Mouse (Mus musculus): ENCODE data around the gene Ess2. TPM values are rescaled to one million over a fixed set of nuclear protein-coding genes. Genes with fewer than 3 reads are reported as not detected.

Ess2 gene
- polyA plus RNA-seq, 1 experiment from 2014 or later, result 39.9 TPM

- WGBS, result 54% methylated on average over 9 of the region's 9 CpGs
- Histone ChIP-seq H3K27ac (no peak overlapping the region), H3K27me3 (ENCODE audit: insufficient read depth, poor library complexity, severe bottlenecking) (peaks cover 26% of the 10 kb centered on the region)
Observed at GRCm38 (mm10) chr16:17933594-17934444, 22.7 kb upstream of the Ess2 start.

DNA sequence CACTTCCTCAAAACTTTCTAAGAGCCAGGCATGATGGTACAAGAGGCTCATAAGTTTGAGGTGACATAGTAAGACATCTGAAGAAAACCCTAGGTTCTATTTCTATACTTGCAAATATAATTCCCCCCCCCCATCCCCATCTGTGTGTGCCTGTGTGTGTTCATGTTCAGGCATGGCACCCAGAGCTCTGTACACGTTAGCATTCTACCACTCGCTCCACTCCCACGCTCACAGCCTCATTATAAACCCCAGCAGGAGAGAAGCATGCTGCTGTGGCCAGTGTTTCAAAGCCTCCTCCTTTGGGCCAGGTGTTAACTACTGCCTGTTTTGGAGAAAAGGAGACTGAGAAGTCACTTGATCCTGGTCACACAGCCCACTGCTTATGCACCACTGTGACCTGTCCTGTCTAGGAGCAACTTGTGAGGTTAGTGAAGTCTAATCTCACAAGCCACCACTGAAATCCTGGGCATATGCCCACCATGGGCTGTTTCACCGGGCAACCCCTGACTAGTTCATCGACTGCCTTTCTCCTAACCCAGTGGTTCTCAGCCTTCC, 20.8 kb upstream of the Ess2 start:
- H3K4me3 ChIP-seq, result no peak overlapping the region
- 74% methylated on average over 5 of the region's 5 CpGs for WGBS
- DNase-seq (ENCODE audit: low spot score), result no peak
- no peaks in the 10 kb centered on the region for H3K36me3 ChIP-seq
- H3K9me3 ChIP-seq, result no peaks in the 10 kb centered on the region
- H3K4me1 ChIP-seq, result peaks cover 21% of the 10 kb centered on the region
- no peak overlapping the region for H3K27ac ChIP-seq
- peaks cover 11% of the 10 kb centered on the region for H3K27me3 ChIP-seq (ENCODE audit: insufficient read depth, poor library complexity, severe bottlenecking)

More at GRCm38 (mm10) chr16:17933594-17934444, 22.7 kb upstream of the Ess2 start:
- no peaks in the 10 kb centered on the region for H3K9me3 ChIP-seq
- DNase-seq (ENCODE audit: low spot score), result no peak
- no peaks in the 10 kb centered on the region for H3K36me3 ChIP-seq
- H3K4me3 ChIP-seq, result no peak overlapping the region
- H3K4me1 ChIP-seq, result peaks cover 17% of the 10 kb centered on the region

DNA sequence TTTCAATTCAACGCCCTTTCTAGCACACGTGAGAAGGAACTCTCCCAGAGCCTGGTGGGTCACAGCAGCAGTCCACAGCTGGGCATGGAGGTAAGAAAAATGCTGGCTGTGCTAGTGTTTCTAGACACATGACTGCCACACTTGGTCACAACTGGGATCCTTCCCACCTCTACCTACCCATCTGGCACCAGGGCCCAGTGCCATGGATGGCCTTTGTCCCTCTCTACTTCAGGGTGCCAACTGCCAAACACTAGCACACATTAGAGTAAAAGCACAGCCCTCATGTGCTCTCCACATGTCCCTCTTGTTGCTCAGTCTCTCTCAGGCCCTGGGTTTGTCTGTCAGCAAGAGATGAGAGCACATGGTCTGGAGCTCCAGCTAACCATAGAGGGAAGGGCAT, 18.5 kb upstream of the Ess2 start:
- peaks cover 20% of the 10 kb centered on the region for H3K36me3 ChIP-seq
- H3K4me1 ChIP-seq, result peaks cover 30% of the 10 kb centered on the region
- no peaks in the 10 kb centered on the region for H3K9me3 ChIP-seq
- peaks cover 5% of the 10 kb centered on the region; the same call in 1 of the 2 replicates for H3K27me3 ChIP-seq (ENCODE audit: insufficient read depth, poor library complexity, severe bottlenecking)
- H3K27ac ChIP-seq, result 0 out of 2 replicates have a peak overlapping the region, but pooled peaks have one; percentile 10
- H3K4me3 ChIP-seq, result no peak overlapping the region
- DNase-seq (ENCODE audit: low spot score), result no peak
- WGBS, result 87% methylated on average over 2 of the region's 2 CpGs

GRCm38 (mm10) chr16:17929211-17929610, 18.1 kb upstream of the Ess2 start:
- peaks cover 21% of the 10 kb centered on the region for H3K36me3 ChIP-seq
- peaks cover 5% of the 10 kb centered on the region; the same call in 1 of the 2 replicates for H3K27me3 ChIP-seq (ENCODE audit: insufficient read depth, poor library complexity, severe bottlenecking)
- no peak overlapping the region for H3K4me3 ChIP-seq
- H3K4me1 ChIP-seq, result peaks cover 30% of the 10 kb centered on the region
- peak overlapping the region; percentile 93 for H3K27ac ChIP-seq
- H3K9me3 ChIP-seq, result no peaks in the 10 kb centered on the region
- WGBS, result 26% methylated on average over 2 of the region's 2 CpGs
- DNase-seq (ENCODE audit: low spot score), result no peak

GRCm38 (mm10) chr16:17928627-17929104, 17.5 kb upstream of the Ess2 start:
- peak overlapping the region; percentile 91 for H3K4me3 ChIP-seq
- peak; percentile 93 for DNase-seq (ENCODE audit: low spot score)
- peaks cover 5% of the 10 kb centered on the region; the same call in 1 of the 2 replicates for H3K27me3 ChIP-seq (ENCODE audit: insufficient read depth, poor library complexity, severe bottlenecking)
- peaks cover 21% of the 10 kb centered on the region for H3K36me3 ChIP-seq
- under 1% methylated on average over 9 of the region's 9 CpGs for WGBS
- peak overlapping the region; percentile 93 for H3K27ac ChIP-seq
- no peaks in the 10 kb centered on the region for H3K9me3 ChIP-seq
- peaks cover 31% of the 10 kb centered on the region for H3K4me1 ChIP-seq

GRCm38 (mm10) chr16:17928087-17928580, 17.0 kb upstream of the Ess2 start, which contains the start of gene Slc25a1:
Gene Slc25a1, minus strand, starts transcription at chr16:17928219.
- DNase-seq (ENCODE audit: low spot score), result peak; percentile 91
- Histone ChIP-seq H3K4me1 (peaks cover 29% of the 10 kb centered on the region), H3K27ac (peak within 1 kb of the TSS; percentile 93), H3K4me3 (peak within 1 kb of the TSS; percentile 91), H3K27me3 (ENCODE audit: insufficient read depth, poor library complexity, severe bottlenecking) (peaks cover 5% of the 10 kb centered on the region; the same call in 1 of the 2 replicates), H3K36me3 (peaks cover 21% of the 10 kb centered on the region), H3K9me3 (no peaks in the 10 kb centered on the region)
- WGBS, result under 1% methylated on average over 47 of the region's 47 CpGs

DNA sequence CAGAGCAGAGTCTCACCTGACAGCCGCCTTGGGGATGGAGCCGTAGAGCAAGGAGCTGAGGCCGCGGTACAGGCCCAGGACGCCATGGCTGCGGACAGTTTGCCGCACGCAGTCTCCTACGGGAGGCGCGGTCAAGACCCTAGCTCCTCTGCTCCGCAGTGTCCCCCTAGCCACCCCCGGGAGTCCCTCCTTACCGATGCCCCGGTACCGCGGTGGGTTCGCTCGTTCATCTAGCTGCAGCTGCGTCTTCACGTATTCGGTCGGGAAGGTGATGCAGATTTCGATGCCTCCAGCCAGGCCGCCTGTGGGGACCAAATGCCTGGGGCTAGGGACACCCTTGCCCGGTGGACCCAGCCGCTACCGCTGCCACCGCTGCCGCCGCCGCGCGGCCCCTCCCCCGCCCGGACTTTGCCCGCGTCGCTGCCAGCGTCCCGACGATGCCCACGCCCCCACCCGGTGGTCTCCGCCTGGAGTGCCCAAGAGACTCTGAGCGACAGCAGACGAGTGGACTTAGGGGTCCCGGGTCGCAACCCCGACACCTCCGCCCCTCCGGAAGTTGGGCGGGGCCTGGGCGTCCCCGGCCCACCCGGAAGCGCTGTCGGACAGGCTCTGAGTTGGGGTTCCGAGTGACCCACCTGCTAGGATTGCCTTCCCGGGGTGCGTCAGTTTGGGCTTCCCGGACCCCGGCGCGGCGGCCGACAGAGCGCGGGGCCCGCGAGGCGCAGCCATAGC, 16.4 kb upstream of the Ess2 start:
- under 1% methylated on average over 71 of the region's 72 CpGs for WGBS
- Histone ChIP-seq H3K36me3 (peaks cover 21% of the 10 kb centered on the region), H3K4me3 (peak overlapping the region; percentile 91), H3K27ac (peak overlapping the region; percentile 93), H3K4me1 (peaks cover 32% of the 10 kb centered on the region), H3K9me3 (no peaks in the 10 kb centered on the region), H3K27me3 (ENCODE audit: insufficient read depth, poor library complexity, severe bottlenecking) (peaks cover 5% of the 10 kb centered on the region; the same call in 1 of the 2 replicates)
- DNase-seq (ENCODE audit: low spot score), result no peak

DNA sequence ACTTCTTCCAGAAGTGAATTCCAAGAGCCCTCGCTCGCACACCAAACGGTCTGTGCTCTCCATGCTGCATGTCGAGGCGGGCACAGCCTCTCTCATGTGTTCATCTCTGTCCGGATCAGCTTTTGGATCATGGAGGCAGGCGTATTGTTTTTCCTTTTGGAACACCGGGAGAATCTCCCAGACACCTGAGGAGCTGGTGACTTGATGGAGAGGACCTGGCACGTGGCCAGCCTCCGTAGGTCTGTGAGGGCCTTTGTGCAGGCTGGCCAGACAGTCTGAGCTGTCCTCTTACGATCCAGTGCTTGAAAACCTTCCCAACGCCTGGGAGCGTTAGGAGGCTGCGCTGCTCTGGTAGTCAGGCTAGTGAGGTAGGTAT, 11.0 kb upstream of the Ess2 start:
- Histone ChIP-seq H3K27me3 (ENCODE audit: insufficient read depth, poor library complexity, severe bottlenecking) (peaks cover 43% of the 10 kb centered on the region), H3K4me1 (peaks cover 32% of the 10 kb centered on the region), H3K27ac (peak overlapping the region; percentile 93), H3K9me3 (no peaks in the 10 kb centered on the region), H3K4me3 (peak overlapping the region; percentile 82), H3K36me3 (peaks cover 21% of the 10 kb centered on the region)
- WGBS, result 1% methylated on average over 14 of the region's 14 CpGs
- DNase-seq (ENCODE audit: low spot score), result no peak

DNA sequence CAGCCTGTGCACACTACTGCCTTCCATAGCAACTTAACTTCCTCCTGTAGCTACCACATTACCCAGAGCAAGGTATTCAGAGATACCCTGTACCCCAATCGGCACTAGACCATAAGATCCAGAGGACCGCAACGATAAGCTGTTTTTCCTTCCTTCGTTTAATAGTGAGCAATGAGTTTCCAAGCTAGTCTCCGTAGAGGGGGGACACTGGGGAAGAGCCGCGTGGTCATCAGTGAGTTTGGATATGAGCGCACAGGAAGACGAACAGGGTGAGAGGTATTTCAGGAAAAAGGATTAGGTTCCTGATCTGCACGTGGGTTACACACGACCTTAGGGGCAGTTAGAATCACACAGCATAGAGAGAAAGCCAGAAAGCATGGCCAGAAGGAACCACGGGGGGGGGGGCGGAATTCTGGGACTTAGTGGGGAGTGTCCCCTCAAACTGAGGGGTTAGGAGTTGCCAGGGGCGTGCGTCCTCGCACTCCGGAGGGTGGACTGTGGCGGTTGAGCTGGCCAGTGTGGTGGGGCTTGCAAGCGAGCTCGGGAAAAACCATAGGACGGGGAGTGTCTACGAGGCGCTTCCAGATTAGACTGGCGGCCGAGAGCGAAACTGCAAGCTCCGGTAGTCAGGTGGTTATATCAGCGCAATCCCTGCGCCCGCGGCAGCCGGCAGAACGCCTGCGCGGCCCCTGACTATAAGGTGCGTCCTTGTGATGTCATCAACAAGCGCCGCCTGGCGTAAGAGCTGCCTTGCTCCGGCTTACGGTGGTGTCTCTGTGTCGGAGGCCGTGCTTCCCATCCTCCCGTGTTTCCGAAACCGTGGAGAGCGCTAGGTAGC, 10.4 kb upstream of the Ess2 start:
- Histone ChIP-seq H3K27ac (peak overlapping the region; percentile 93), H3K27me3 (ENCODE audit: insufficient read depth, poor library complexity, severe bottlenecking) (peaks cover 48% of the 10 kb centered on the region), H3K4me3 (peak overlapping the region; percentile 82), H3K4me1 (peaks cover 27% of the 10 kb centered on the region), H3K36me3 (peaks cover 20% of the 10 kb centered on the region), H3K9me3 (no peaks in the 10 kb centered on the region)
- 3% methylated on average over 47 of the region's 47 CpGs for WGBS
- DNase-seq (ENCODE audit: low spot score), result peak; percentile 97

GRCm38 (mm10) chr16:17920586-17920985, 9.4 kb upstream of the Ess2 start:
- H3K4me1 ChIP-seq, result peaks cover 27% of the 10 kb centered on the region
- peak overlapping the region; percentile 82 for H3K4me3 ChIP-seq
- no peaks in the 10 kb centered on the region for H3K9me3 ChIP-seq
- H3K27ac ChIP-seq, result peak overlapping the region; percentile 5
- 4% methylated on average over 20 of the region's 20 CpGs for WGBS
- DNase-seq (ENCODE audit: low spot score), result no peak
- H3K27me3 ChIP-seq (ENCODE audit: insufficient read depth, poor library complexity, severe bottlenecking), result peaks cover 53% of the 10 kb centered on the region
- H3K36me3 ChIP-seq, result peaks cover 11% of the 10 kb centered on the region

DNA sequence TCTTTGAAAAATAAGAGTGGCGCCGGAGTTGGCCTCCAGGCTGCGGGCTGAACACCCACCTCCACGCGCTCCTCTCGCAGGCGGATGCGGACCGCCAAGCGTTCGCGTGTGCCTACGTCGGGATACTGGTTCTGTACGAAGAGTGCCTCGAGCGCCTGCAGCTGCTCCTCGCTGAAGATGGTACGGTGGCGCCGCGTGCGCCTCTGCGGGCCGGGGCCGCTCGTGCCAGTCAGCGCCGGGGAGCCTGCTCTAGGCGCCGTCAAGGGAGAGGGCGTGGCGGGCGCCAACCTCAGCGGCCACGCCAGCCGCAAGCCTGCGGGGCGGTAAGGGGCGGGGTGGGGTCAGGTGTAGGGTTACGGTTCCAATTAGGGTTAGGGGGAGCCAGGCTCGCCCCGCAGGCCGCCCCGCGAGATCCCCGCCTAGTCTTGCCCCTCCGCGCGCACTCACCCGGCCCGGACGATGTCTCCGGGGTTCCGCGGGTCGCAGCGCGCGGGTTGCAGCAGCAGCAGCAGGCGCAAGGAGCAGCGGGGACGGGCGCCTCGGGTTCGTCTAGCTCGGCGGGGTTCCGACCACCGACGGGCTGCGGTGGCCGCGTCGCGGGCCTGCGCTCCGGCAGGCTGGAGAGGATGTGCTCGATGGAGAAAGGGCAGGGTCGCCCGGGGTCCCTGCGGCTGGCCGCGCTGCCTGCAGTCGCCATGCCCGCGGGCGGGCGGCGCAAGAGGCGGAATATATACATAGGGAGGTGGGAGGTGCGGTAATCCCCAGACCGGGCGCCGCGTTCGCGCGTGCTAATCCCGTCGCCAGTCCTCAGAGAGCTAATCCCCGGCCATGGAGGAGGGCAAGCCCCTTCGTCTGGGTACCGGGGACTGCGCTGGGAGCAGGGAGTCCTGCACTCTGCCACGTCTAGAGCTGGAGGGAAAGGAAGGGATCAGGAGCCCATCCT, 3.4 kb upstream of the Ess2 start, which contains the start of gene Gsc2:
Gene Gsc2 (minus strand): TSS at position 753 of the 943 bp plus-strand sequence.
- DNase-seq (ENCODE audit: low spot score), result no peak
- WGBS, result under 1% methylated on average over 102 of the region's 106 CpGs
- H3K4me3 ChIP-seq, result peak within 1 kb of the TSS; percentile 59
- no peaks in the 10 kb centered on the region for H3K9me3 ChIP-seq
- H3K27me3 ChIP-seq (ENCODE audit: insufficient read depth, poor library complexity, severe bottlenecking), result peaks cover 77% of the 10 kb centered on the region
- no peaks in the 10 kb centered on the region for H3K36me3 ChIP-seq
- H3K27ac ChIP-seq, result 0 out of 2 replicates have a peak within 1 kb of the TSS, but pooled peaks have one; percentile 17
- H3K4me1 ChIP-seq, result peaks cover 21% of the 10 kb centered on the region

Measured in heart, embryonic 10.5 days (tissue).